Mouse (Mus musculus): Measurements from ENCODE around the gene Plekha8. TPM values are rescaled to one million over a fixed set of nuclear protein-coding genes. Genes with fewer than 3 reads are reported as not detected.

The Plekha8 gene
- total RNA-seq, 2 experiments from 2014 or later: 17.1 to 21.8 TPM

DNA sequence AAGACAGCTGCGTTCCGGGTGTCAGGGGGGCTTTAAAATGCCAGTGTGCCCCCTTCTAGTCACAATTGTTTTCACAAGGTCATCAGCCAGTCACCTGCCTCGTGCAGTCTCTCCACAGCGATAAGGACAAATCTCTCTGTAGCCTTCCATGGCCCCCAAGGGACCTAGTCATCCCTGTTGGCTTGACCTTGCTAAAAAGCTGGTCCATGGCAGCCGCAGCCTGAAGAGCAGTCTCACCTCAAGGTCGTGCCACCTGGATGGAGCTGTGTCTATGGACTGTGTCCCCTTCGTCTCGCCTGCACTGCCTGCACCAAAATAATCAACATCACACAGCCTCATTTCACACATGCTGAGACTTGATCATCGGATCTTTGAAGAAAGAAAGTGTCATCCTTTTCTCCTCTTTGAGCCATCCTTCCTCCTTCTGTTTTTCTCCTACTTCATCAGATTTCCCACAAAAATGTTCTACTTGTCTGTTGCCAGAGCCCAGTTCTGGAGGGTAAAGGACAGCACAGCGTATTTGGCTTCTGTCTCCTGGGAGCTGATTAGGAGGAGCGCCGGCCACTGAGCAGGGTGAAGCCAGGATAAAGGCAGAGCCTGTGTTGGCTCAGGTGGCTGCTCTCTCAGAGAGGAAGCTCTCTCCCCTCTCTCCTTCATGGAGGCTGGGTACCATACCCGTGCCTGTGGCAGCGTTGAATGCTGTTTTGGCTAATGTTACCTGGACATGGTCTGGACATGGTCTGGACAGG is 96.6 kb downstream of the Plekha8 start:
- no peak for DNase-seq (ENCODE audit: low spot score in 2 of 2)

DNA sequence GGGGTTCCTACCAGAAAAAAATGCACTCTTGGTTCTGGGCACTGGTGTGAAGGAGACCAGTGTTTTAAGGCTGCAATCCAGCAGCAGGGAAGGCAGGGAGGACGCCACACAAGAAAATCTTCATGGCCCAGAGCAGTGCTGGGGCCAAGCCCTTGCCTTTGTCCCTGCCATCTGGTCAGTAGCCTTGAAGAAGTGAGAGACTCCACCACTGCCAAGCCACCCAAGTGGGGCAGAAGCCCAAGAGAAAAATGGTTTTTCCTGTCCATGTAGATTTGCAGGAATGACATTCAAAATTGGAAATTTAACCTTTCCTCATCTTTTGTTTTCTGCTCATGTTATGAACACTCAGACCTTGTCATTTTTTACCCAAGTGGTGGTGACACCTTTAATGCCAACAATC is 97.3 kb downstream of the Plekha8 start:
- no peak for DNase-seq (ENCODE audit: low spot score in 2 of 2)

GRCm38 (mm10) chr6:54693286-54693685 is 98.4 kb downstream of the Plekha8 start:
- DNase-seq (ENCODE audit: low spot score in 2 of 2): no peak

Other genes starting within 250 kb of the Plekha8 start
- 1 to 10 TPM; 1.1 to 2.9 TPM for gene Wipf3, start 165.5 kb upstream of the Plekha8 start, total RNA-seq (2021)
- 10 to 100 TPM; 25.1 to 31.1 TPM for gene Scrn1, start 28.6 kb upstream of the Plekha8 start, total RNA-seq (2021)
- 10 to 100 TPM; 22.2 to 23.4 TPM for gene Fkbp14, start 2.2 kb downstream of the Plekha8 start, total RNA-seq (2021)
- gene Mturn, start 86.5 kb downstream of the Plekha8 start, total RNA-seq (2021): 10 to 100 TPM; 15.5 to 30.5 TPM
- 10 to 100 TPM; 39.3 to 51.6 TPM for gene Znrf2, start 221.8 kb downstream of the Plekha8 start, total RNA-seq (2021)